Mouse (Mus musculus) spleen, adult 12 weeks (tissue): Measurements from ENCODE around the gene Myo15b.
"Not testable (repeated sequence)": the region's sequence is repeated elsewhere in the genome, so short reads cannot be mapped to it uniquely, and the experiment has no call there.

Experiments
- DNase-seq: peaks from one replicate; pipeline ENCODE4 v3.0.0; 2022; ENCODE audit warnings: low spot score

Myo15b gene

DNA sequence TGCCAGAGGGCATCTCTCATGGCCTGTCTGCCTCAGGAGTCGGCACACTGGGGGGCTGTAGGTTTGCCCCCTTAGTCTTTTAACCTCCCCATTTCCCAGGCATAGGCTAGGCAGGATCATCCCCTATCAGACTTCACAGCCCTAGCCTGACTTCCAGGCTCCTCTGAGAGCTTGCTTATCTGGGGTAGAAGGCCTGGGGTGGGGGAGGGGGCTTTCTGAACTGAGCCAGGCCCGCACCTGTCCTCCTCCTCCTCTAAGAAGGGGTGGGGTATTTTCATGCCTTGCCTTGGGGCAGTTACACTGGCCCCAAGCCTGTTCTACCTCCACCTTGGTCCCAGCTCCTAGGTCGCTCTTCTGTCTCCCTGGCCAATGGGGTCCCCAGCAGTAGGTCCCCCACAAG, 26.7 kb upstream of the Myo15b start:
- DNase-seq = no peak

DNA sequence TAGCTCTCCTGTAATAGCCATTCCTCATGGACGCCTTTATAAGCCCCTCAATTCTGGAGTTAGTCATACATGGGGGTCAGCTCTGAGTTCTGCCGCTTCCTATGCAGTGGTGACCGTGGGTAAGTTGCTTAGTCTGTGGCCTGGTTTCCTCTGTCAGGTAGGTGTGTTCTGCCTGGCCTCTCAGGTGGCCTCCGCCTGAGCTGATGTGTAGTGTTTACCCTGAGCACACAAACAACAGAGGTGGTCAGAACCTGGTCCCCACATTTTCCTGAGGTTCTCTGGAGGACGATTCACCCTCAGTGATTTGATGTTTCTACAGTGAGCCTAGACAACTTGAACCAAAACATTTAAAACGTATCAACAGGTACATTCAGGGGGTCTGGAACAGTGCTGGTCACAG, 26.1 kb upstream of the Myo15b start:
- no peak for DNase-seq

DNA sequence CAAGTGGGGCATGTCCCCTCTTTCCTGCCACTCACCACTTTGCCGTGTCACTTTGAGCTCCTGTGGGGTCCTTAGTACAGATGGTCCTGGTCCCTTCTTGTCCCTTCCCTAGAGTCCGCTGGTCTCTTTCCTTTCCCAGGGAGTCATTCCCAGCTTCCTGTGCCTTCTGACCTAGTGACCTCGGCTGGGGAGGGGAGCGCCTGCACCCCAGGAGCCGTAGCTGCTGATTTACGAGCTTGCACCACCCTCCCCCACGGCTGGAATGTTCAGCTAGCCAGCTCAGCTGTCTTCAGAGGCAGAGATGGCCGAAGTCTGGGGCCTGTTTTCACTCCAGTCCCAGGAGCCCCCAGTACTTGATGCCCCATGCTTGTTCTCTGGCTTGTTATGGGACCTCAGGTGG, 25.7 kb upstream of the Myo15b start:
- no peak for DNase-seq

DNA sequence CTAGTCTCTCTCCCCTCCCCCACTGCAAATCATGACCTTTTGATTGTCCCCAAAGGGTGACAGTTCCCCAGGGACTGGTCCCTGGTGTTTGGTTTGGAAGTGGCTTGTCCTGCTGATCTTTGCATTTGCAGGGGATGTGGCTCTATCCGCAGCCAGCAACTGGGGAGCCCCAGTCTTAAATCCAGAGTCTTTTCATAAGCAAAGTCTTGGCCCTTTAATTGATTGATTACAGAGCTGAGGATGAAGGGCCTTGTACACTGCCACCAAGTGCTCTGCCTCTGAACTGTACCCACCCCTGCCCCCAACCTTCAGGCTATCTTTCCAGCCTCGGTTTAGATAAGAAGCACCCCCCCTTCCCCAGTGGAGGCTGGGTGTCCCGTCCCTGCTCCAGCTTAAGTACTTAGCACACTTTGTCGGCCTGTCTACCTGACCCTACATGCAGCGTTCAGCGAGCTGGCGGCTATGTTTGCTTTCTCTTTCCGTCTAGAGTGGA, 25.1 kb upstream of the Myo15b start:
- no peak for DNase-seq

GRCm38 (mm10) chr11:115834033-115834432, 24.2 kb upstream of the Myo15b start:
- DNase-seq = no peak

DNA sequence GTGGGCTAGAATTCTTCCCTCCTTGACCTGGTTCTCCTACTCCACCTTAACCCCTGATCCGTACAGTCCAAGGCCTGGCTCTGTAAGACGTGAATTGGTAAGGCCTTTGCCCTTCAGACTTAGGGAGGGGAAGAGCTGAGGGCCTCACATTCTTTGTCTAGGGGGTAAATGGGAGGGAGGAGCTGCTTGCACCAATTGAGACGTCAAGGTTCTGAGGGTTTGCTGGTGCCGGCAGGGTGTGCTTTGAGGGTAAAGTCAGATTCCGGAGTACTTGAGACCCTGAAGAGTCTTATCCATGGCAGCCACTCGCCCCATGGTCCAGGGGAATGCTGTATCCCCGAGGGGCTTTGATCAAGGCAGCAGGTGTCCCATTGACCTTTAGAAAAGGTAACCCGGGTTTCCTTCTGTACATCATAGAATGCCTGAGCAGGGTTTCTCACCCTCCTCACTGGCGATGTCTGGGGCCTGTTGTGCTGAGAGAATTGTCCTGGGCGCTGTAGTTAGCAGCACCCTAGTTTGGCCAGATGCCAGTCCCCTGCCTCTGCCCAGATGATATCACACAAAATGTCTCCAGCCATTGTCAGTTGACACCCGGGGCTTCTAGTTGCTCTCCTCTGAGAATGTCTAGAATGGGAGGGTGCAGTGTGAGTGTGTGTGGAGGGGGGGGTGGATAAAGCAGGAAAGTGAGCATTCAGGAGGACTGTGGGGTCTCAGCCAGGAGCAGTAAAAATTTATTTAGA, 21.4 kb upstream of the Myo15b start:
- DNase-seq = no peak

- DNase-seq = no peak
Measured at GRCm38 (mm10) chr11:115837606-115838345, 20.4 kb upstream of the Myo15b start.

GRCm38 (mm10) chr11:115838895-115839311, 19.3 kb upstream of the Myo15b start:
- no peak for DNase-seq

GRCm38 (mm10) chr11:115839732-115840131, 18.5 kb upstream of the Myo15b start:
- DNase-seq = no peak

DNA sequence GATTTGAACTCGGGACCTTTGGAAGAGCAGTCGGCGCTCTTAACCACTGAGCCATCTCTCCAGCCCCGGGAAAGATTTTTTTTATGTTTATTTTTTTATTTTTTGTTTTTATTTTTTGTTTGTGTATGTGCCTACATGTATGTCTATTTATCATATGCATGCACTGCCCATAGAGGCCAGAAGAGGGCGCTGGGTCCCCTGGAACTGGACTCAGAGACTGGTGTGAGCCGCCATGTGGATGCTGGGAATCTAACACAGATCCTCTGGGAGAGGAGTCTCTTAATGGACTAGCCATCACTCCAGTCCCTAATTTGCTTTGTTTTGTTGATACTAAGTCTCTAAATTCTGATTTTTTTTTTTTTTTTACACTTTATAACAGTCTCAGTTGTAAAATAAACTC, 17.2 kb upstream of the Myo15b start:
- DNase-seq = no peak

- peak; percentile 38 for DNase-seq
Measured at GRCm38 (mm10) chr11:115841961-115842550, 16.1 kb upstream of the Myo15b start.

DNA sequence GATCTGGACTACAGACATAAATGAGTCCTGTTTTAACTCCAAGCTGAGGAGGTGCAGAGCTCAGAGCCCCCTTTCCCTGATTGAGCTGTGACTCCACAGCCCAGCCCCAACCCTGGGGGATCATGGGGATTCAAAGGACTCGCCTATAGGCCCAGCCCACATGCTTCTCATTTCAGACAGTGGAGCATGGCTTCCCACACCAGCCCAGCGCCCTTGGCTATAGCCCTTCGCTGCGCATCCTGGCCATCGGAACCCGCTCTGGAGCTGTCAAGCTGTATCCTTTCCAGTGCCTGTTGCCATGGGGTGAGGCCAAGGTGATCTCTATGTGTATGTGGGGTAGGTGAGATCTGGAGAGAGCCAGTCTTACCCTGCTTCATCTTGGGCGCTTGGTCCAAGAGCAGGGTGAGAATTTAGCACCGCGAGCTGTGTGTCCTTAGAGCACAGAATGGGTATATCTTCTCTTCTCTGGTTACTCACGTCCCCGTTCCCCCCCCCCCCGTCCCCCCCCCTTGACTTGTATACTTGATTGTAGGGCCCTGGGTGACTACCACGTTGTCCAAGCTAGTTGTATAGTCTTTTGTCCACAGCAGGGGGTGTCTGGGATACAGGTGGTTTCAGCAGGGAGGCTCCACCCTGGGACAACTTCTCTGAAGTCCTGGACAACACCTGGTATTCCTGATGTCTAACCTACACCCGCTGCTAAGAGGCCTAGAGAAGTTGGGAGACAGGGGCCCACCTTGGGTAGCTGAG, 14.9 kb upstream of the Myo15b start:
- DNase-seq = no peak

DNA sequence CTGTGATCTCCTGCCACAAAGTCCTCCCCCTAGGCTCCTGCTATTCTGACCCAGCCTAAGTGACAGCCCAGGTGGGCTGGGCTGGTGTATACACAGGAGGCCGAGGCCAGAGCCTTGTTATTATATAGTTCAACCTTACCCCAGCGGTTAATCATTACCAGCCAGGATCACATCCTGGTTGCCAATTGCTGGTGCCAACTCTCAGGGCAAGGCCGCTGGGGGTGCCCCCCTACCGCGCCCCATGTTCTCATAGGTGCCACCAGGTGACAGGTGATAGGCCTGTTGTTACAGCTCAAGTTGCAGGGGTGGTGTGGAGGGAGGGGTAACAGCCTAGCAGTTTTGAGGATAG, 14.3 kb upstream of the Myo15b start:
- no peak for DNase-seq

DNA sequence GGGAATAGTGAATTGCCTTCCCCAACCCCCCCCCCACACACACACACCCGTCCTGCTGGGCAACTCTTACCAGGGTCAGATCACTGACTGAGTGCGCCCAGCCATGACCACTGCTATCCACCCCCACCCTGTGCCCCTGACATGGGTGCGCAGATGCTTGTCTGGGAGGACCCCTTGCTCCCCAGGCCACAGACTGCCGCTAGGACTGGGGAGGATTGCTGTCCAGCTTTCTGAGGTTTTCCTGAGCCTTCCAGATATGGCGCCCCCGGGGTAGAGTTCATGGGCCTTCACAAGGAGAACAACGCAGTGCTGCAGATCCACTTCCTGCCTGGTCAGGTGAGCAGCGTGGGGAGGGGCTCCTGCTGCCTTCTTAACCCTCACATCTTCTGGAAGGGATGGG, 14.0 kb upstream of the Myo15b start:
- DNase-seq = no peak

- DNase-seq = no peak
Measured at GRCm38 (mm10) chr11:115845819-115846218, 12.4 kb upstream of the Myo15b start.

GRCm38 (mm10) chr11:115854674-115855073, 3.5 kb upstream of the Myo15b start:
- DNase-seq = no peak

- not testable (repeated sequence) for DNase-seq
Measured at GRCm38 (mm10) chr11:115857146-115857545, 1.1 kb upstream of the Myo15b start.

DNA sequence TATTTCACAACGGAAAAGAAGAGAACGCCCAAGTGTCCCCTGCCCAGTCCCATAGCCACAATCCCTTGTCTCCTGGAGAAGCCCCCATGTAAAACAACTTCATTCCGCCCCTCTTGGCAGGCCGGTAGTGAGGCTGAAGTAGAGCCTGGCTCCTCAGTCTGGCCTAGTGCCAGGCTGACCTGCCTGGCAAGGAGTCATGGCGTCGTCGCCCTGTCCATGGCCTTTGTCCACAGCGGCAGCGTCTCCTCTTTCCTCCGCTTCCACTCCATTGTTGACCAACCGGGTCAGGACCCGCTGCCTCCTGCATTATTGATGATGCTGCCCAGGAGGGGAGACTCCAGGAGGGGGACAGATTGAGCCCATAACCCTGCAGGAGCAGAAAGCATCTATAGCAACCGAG, 270 bp upstream of the Myo15b start:
- no peak for DNase-seq

- DNase-seq = peak; percentile 73
Measured at GRCm38 (mm10) chr11:115859143-115859945, 1.1 kb downstream of the Myo15b start.

DNA sequence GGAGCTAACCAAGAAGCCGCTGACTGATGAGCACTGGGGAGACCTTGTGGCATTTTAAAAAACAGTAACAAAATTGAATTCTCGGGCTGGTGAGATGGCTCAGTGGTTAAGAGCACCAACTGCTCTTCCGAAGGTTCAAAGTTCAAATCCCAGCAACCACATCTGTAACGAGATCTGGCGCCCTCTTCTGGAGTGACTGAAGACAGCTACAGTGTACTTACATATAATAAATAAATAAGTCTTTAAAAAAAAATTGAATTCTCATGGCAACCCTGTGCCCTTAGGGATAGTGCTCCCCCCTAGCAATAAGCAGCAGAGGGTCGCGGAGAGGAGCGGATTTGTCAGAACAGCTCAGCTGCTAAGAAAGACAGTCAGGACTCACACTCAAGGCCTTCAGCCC, 5.7 kb downstream of the Myo15b start:
- no peak for DNase-seq

GRCm38 (mm10) chr11:115869393-115869792, 11.2 kb downstream of the Myo15b start:
- no peak for DNase-seq

GRCm38 (mm10) chr11:115872437-115872836, 14.2 kb downstream of the Myo15b start:
- no peak for DNase-seq
